Comparison of ENCODE assay signal across 8 mouse cellular contexts in genomic region chr1:64734771-64735750, GRCm38 (mm10). TPM values are rescaled to one million over a fixed set of nuclear protein-coding genes. Genes with fewer than 3 reads are reported as not detected.
DNase-seq lines count a peak whose midpoint lies in the region; ATAC-seq and TF ChIP-seq lines count a peak whose summit lies in the region.

No protein-coding gene starts in this region.

- DNase-seq in left cerebral cortex, adult 2 months (ENCODE audit: extremely low spot score in 1 of 2, low spot score in 2 of 2): no peak
- no peak for DNase-seq in left cerebral cortex, postnatal 36 days (ENCODE audit: low spot score in 2 of 2)
- peak; percentile 40 for DNase-seq in cerebellum, adult 9-11 months
- peak; percentile 40 for DNase-seq in gastrocnemius, postnatal 14 days
- peak; percentile 49 for DNase-seq in kidney, adult 2 months
- DNase-seq in right cerebral cortex, postnatal 25 days: peak; percentile 45
- DNase-seq in ovary, postnatal 10 days (ENCODE audit: low spot score): no peak

- H3K27me3 ChIP-seq in kidney, adult 2 months (replicated peaks; ENCODE audit: control insufficient read depth, insufficient read depth, low read length): no peaks in the 10 kb centered on the region
- H3K27me3 ChIP-seq in lung, embryonic 15.5 days: peaks cover 44% of the 10 kb centered on the region

- peaks cover 7% of the 10 kb centered on the region; the same call in 1 of the 2 replicates for H3K4me1 ChIP-seq in kidney, adult 2 months (ENCODE audit: control insufficient read depth, insufficient read depth, low read length)
- H3K4me1 ChIP-seq in lung, embryonic 15.5 days: peaks cover 46% of the 10 kb centered on the region

- H3K27ac ChIP-seq in left cerebral cortex, adult 2 months: no peak overlapping the region
- no peak overlapping the region for H3K27ac ChIP-seq in kidney, adult 2 months (ENCODE audit: insufficient read depth, low read depth, low read length)
- H3K27ac ChIP-seq in lung, embryonic 15.5 days: no peak overlapping the region

- ATAC-seq in lung, embryonic 15.5 days (ENCODE audit: borderline replicate concordance, extremely low read depth, low FRiP score, low TSS enrichment): no peak

- peak overlapping the region; percentile 34 for H3K4me3 ChIP-seq in left cerebral cortex, adult 2 months
- H3K4me3 ChIP-seq in kidney, adult 2 months (ENCODE audit: insufficient read depth, low read depth, low read length): peak overlapping the region; percentile 38; the same call in 1 of the 2 replicates
- H3K4me3 ChIP-seq in lung, embryonic 15.5 days: peak overlapping the region; percentile 72

- intact Hi-C loops in left cerebral cortex, adult 2 months (cut with DNase I): loop anchor here (5.0 kb wide), 2 partner anchors 182 to 252 kb away; no protein-coding TSS in a partner anchor
- intact Hi-C loops in left cerebral cortex, postnatal 36 days (cut with DNase I): loop anchor here (5.0 kb wide), 1 partner anchor 182 kb away; no protein-coding TSS in a partner anchor
- intact Hi-C loops in gastrocnemius, postnatal 14 days (cut with DNase I; ENCODE audit: low total_unique reads): loop anchor here (5.0 kb wide), 1 partner anchor 182 kb away; no protein-coding TSS in a partner anchor

- H3K9ac ChIP-seq in lung, embryonic 15.5 days: peak overlapping the region; percentile 76

- H3K4me2 ChIP-seq in lung, embryonic 15.5 days: peak overlapping the region; percentile 92

- H3K9me3 ChIP-seq in lung, embryonic 15.5 days: no peaks in the 10 kb centered on the region

- no peaks in the 10 kb centered on the region; the same call in 1 of the 2 replicates for H3K36me3 ChIP-seq in kidney, adult 2 months (ENCODE audit: control insufficient read depth, insufficient read depth, low read length)
- no peaks in the 10 kb centered on the region for H3K36me3 ChIP-seq in lung, embryonic 15.5 days

- 61% methylated on average over 58 of the region's 58 CpGs for WGBS in kidney, adult 2 months
- 36% methylated on average over 58 of the region's 58 CpGs for WGBS in lung, embryonic 15.5 days

- no peak for TF ChIP-seq POLR2A in kidney, adult 2 months (IDR thresholded peaks at IDR 0.05; ENCODE audit: low read depth, low read length)

- TF ChIP-seq CTCF in left cerebral cortex, adult 2 months (IDR thresholded peaks at IDR 0.05): peak; percentile 27
- no peak for TF ChIP-seq CTCF in kidney, adult 2 months (conservative IDR thresholded peaks at IDR 0.05; ENCODE audit: insufficient read depth, insufficient read length, low read depth, low read length)

RNA-seq across cellular contexts. Expression of gene Fzd5, which starts 2.5 kb away (rescaled TPM):
- total RNA-seq in left cerebral cortex, adult 2 months (2021): 1 to 10 TPM in 1 of 2 experiments, under 1 TPM in 1; 0.93 to 1.4 TPM
- 1 to 10 TPM; 1.1 to 1.2 TPM for total RNA-seq in left cerebral cortex, postnatal 36 days (2021)
- 1 to 10 TPM; 1.6 to 1.8 TPM for total RNA-seq in gastrocnemius, postnatal 14 days (2021)
- polyA plus RNA-seq in kidney, adult 2 months (2012; rRNA removed): 9.7 and 13.8 TPM in 2 replicates
- polyA plus RNA-seq in lung, embryonic 15.5 days (2015; fragmentation: Nextera tagmentation; extraction: Ambion mirVana): 3.0 and 3.1 TPM in 2 replicates

RNA-seq across cellular contexts. Expression of gene Ccnyl1, which starts 44.8 kb away (rescaled TPM):
- 10 to 100 TPM; 19.7 to 20.2 TPM for total RNA-seq in left cerebral cortex, adult 2 months (2021)
- total RNA-seq in left cerebral cortex, postnatal 36 days (2021): 10 to 100 TPM; 20.2 to 21.5 TPM
- 10 to 100 TPM; 17.6 to 22.7 TPM for total RNA-seq in gastrocnemius, postnatal 14 days (2021)
- 17.0 and 18.7 TPM in 2 replicates for polyA plus RNA-seq in kidney, adult 2 months (2012; rRNA removed)
- polyA plus RNA-seq in lung, embryonic 15.5 days (2015; fragmentation: Nextera tagmentation; extraction: Ambion mirVana): 3.8 TPM in 2 replicates

Comparison
In these comparisons a context has a peak if more than half of its experiments do, and no peak if none do; other contexts are left out.
1. DNase-seq: peak in cerebellum, adult 9-11 months (single experiment), gastrocnemius, postnatal 14 days (single experiment), kidney, adult 2 months (single experiment) and right cerebral cortex, postnatal 25 days (single experiment); none in left cerebral cortex, adult 2 months (0 of 2), left cerebral cortex, postnatal 36 days (0 of 2) and ovary, postnatal 10 days (single experiment).
2. Peak in every context shown above with its lines, with median percentiles within 50 percentile points of each other: H3K4me3 ChIP-seq.